Mouse (Mus musculus): ENCODE data around the gene Terb1.

Terb1 gene

DNA sequence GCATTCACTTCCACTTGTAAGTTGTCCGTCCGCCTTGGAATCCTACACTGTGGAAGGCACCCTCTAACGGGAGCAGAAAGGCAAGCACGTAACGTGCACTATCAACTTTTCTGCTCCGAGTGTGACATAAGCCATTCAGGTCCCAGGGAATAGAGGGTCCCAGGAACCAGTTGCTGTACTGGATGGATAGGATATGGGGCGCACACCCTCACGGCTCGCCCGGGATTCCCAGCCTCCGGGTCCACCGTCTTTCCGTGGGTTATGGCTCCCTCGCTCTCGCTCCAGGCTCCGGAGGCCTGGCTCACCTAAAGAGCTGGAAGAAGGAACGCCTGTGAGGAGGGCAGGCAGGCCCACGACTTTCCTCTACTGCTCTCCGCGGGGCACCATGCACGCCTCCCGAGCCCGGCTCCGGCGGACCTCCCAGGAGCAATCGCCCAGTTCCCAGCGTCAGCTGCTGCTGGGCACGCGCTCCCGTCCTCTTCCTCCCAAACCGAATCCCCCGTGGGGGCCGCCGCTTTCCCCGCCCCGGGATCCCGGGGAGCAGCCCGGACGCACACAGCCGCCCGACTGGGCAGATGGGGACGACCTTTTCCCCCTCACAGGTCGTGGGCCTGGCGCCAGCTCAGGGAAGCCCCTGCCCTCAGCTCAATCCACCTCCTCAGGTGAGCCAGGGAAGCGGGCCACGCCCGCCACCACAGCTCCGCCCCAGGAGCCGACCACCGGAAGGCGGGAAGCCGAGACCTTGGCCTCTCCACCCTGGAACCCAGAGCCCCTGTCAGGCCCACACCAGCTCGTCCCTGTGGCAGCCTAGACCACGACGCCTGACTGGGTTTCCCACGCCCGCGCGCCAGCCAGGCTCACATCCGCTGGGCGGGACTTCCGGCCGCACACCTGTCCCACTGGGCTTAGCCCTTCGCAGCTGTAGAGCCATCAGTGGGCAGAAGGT, at the start of gene Terb1:
TSS of gene Terb1 (minus strand) at position 850 of the 946 bp plus-strand sequence.
- DNase-seq = peak; percentile 21

DNA sequence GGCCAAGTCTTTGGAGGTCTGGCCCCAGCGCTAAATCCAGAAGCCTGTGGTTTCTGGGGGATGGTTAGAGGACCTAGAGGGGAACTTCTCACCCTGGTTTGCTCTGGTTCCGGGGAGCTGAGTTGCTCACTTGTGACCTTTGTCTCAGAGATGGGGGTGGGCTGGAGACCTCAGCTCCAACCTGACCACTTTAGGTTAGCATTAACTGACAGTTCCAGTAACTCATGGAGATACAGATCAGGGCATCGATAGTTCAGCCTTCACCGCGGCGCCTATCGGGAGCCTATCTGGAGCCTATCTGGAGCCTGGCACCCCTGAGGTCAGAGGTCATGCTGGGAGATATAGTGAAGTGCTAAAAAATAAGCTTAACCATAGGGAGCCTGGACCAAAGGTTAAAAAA, 47.5 kb upstream of the Terb1 start:
- no peak for DNase-seq

DNA sequence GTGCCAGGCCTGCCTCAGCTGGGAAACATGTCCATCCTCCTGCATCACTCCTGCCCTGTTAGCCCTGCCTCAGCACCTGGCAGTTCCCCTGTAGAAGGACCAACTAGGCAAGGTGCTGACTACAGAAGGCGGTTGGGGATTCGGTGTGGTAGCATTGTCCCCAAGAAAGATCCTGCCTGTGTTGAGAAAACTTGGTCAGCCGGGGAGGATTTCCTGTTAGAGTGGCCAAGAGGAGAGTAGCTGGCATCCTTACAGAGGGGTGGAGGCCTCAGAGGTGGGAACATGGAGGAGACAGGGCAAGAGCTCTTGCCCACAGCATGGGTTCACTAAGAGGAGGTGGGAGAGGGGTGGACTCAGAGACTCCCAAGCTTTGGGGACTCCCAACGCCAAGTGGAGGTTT, 45.5 kb upstream of the Terb1 start:
- DNase-seq = no peak

DNA sequence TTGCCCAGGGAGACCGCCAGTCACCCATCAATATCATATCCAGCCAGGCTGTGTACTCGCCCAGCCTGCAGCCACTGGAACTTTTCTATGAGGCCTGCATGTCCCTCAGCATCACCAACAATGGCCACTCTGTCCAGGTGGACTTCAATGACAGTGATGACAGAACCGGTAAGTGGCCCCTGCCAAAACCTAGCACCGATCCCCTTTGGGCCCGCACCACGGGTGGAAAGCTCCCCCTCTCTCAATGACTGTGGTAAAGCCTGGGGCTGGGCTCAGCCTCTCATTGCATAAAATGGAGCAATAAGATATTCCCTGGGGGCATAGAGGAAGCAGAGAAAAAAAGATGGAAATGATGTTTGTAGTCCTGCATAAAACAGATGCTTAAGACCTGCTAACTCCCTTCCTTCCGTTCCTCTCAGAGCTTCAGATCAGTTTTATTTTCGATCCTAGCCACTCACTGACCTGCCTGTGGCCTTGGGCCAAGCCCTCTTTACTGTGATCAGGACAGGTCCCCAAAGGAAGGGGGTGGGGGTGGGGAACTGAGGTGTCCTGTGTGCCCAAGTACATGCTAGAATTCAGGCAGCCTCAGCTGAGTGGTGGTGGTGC, 33.8 kb upstream of the Terb1 start:
- no peak for DNase-seq

DNA sequence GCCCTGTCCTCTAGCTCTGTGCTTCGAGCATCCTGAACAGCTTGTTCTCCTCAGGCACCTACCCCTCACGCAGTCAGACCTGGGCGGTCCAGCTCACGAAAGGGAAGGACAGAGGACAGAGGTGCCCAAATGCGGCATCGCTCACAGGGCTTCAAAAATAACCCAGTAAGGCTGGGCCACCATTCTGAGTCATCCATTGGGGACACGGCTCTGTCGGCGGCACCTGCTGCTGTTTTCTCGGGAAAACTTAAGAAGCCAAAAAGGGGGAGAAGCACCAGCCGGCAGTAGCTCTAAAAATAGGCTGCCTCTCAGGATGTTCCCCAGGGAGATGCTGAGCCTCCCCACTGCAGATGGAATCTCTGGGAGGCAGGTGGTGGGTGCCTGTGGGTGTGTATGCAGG, 32.5 kb upstream of the Terb1 start:
- peak; percentile 85 for DNase-seq

DNA sequence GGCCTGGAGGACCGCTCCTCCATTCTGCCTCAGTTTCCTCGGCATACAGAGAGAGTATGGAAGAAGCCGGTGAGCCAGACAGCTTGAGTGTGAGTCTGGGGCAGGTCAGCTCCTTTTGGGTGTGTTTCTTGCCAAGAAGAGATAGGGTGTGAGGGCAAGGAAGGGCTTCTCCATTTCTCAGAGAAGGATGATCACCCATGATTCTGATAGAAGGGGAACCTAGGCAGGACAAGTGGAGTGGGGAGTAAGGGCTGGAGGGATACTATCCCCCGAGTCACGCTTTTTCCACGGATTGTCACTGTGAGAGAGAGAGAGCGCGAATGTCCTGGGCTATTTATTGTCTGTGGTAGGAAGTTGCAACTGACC, 31.8 kb upstream of the Terb1 start:
- DNase-seq = no peak

DNA sequence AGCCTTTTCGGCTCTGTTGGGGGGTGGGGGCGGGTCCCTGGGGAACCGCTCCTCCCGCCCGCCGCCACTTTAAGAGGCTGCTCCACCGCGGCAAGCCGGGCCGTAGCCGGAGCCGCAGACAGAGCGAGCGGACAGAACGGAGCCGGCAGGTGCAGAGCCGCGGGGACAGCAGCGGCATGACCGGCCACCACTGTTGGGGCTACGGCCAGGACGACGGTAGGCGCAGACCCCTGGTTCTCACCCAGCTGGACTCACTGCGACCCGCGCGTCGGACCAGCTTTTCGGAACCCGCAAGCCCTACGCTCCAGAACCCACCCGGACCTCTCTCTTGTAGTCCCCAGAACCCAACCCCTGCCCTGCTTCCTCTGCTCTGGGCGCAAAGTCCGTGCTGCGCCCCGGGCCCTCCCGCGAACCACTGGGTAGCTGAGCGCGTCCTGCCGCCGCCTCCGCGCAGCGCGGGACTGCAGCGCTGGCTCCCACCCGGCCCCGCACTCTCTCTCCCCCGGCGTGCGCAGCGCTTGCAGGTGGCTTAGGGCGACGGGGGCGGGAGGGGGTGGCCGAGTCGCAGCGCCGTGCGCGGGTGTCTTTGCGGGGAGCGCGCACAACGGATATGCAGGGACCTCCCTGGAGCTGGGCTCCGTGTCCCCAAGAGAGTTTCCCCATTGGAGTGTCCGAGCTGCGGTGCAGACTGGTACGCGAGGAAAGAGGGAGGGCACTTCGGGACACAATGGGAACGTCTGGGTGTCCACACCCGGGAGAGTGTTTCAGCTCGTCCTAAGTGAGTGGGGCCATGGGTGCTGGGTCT, 31.2 kb upstream of the Terb1 start:
- peak; percentile 45 for DNase-seq

DNA sequence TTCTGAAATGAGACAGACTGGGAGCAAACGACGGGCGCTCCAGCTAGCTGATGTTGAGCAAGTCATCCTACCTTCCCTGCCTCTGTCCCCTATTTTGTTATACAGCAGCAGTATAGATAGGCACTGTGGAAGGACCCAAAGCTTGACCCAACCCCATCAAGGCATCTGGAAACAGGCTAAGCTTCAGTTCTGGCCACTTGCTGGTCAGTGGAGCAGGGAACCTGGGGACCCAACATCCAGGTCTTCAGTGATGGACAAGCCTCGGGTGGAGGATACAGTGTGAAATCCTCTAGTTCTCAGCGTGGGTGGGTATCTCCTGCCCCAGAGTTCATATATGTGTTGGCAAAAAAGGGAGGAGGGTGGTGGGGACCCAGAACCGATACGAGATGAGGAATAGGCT, 30.5 kb upstream of the Terb1 start:
- DNase-seq = no peak

DNA sequence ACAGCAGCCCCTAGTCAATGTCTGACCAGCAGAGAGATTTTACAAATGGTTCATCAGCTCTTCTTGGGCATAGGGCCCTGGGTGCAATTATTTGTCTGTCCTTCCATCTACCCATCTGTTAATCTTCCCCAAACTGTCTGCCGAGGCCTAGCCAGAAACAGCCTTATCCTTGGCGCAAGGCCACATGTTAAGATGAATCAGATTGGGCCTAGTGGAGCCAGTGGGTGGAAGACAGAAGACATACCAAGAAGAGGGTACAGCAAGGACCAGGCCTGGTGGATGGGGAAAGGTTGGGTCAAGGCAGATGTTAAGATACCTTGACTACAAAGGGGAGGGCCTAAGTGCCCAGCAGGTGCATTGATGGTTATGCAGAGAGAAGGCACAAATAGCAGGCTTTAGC, 29.9 kb upstream of the Terb1 start:
- DNase-seq = peak; percentile 42

DNA sequence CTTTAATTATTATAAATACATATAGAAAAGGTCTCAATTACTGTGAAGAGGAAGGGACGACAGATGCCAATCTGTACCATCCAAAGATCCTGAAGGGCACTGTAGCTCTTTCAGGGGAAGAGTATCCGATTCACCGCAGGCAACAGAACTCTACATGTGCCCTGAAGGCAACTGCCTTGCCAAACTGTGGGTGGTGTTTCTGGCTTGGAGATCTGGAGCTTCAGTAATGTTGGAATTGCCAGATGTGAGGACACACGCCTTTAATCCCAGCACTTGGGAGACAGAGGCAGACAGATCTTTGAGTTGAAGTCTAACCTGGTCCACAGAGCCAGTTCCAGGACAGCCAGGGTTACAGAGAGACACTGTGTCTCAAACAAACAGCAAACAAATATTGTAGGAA, 29.2 kb upstream of the Terb1 start:
- DNase-seq = no peak

DNA sequence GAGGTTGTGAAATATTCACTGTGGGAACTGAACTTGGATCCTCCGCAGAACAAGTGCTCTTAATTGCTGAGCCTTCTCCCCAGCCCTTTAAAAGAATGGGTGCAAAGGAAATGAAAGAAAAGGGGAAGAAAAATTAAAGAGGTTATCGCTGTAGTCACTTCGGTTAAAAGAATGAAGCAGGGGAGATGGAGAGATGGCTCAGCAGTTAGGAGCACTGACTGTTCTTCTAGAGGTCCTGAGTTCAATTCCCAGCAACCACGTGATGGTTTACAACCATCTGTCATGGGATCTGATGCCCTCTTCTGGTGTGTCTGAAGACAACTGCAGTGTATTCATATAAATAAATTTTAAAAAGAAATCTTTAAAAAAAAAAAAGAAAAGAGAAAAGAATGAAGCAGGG, 26.3 kb upstream of the Terb1 start:
- no peak for DNase-seq

DNA sequence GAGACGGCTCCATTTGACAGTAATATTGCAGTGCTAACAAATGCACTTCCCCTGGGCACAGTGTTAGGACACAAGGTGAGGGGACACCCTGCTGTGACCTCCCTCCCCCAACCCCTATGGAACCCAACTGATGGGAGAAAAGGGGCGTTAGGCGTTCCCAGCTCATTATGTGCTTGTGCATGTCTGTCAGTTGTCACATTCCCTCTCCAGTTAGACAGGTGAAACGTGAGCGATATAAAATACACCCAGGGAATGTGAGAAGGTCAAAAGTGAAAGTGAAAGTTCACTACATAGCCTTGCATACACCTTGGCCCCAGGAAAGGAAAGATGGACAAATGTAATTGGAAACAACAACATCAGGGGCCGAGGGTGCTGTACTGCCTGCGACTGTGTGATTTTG, 25.7 kb upstream of the Terb1 start:
- no peak for DNase-seq

DNA sequence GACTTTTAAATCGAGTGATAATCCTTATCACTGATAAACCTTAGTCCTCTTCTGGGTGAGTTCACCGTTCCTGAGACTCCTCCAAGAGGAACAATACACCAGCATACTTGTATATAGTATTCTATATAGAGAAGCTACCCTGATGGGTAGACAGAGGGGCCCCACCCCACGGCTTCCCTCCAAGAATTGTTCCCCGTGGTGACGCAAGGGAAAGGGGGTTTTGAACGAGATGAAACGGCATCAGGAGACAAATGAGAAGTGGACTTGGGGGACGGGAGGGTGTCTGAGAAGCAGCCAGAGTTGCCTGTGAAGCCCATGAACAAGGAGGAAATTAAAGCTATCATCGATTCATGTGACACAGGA, 25.1 kb upstream of the Terb1 start:
- no peak for DNase-seq

DNA sequence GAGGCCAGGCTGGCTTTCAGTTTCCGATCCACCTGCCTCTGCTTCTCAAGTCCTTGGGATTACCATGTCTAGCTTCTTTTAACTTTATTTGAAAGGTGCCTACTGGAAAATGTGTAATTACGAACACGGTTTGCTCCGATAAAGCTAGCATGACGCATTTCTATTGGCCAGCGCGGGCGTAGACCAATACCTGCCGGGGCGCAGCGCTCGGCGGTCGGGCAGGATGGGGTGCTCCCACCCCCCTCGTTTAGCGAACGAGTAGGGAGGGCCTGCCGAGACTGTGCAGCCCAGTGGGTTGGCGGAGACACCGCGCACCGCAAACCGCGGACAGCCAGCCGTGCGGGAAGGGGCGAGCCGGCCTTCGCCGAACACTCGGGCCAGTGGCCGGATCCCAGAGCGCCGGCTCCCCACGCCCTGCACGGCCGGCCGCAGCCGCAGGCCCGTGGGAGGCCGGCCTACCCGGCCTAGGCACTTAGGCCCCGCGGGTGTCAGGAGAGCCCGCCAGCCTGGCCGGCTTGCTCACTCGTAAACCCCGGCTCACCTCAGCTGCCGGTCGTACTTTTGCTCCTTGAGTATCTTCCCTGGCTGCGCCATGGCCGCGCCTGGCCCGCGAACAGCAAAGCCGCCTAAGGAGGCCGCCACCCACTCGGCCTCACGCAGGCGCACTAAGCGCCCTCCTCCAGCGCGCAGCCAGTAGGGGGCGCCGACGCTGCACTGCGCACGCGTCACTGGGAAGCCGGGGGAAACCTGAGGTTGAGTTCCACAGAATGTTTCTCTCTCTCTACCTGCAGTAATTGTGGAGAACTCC, 24.5 kb upstream of the Terb1 start, which contains the start of the genes Nae1 and Car7:
TSS of gene Nae1 (minus strand) at position 667 of the 808 bp plus-strand sequence.
TSS of gene Car7 (plus strand) at position 719 of the 808 bp plus-strand sequence.
- peak; percentile 91 for DNase-seq

DNA sequence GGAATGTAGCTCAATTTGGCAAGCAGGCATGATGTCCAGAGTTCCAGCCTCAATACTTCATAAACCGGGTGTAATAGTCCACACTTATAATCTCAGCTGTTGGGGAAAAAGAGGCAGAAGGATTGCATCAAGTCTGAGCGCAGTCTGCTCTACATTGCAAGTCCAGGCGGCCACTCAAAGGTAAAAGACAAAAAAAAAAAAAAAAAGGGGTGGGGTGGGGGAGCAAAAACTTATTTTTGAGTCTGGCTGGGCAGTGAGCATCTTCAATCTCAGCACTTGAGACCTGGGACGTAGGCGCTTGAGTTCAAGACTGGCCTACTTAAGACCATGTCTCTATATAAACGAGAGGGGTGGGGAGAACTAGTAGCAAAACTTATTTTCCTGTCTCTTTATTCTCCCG, 23.8 kb upstream of the Terb1 start:
- DNase-seq = no peak

DNA sequence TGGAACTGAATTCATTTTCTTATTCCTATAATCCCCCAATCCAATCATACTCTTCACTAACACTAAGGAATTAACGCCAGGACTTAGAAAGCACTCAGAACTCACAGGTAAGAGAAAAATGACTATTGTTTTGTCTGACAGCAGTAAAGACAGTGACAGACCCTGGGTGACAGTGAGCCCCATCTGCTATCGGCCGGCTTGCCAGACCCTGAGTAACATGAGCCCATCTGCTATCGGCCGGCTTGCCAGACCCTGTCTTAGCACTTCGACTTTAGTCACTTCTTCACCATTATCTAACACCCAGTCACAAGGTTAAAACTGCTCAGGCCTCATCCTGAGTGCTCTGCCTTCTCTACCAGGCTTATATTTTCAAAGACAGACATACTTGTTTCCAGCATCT, 20.0 kb upstream of the Terb1 start:
- DNase-seq = no peak

DNA sequence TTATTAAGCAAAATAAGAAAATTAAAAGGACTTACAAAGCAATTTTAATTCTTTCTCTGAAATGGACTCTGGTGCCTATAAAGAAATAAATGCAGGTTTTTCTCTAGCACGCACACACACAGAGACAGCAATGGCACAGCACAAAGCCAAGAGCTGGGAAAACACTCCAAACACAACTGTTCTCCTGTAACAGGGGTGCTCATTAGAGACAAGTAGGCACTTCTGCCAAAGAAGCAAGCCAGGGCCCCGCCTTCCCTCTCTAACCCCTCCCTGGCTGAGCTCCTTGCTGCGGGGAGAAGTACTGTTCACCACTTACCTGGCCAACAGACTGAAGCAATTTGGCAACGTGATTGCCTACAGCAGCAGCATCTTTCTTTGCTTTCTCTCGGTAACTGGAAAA, 8.2 kb upstream of the Terb1 start:
- DNase-seq = no peak

DNA sequence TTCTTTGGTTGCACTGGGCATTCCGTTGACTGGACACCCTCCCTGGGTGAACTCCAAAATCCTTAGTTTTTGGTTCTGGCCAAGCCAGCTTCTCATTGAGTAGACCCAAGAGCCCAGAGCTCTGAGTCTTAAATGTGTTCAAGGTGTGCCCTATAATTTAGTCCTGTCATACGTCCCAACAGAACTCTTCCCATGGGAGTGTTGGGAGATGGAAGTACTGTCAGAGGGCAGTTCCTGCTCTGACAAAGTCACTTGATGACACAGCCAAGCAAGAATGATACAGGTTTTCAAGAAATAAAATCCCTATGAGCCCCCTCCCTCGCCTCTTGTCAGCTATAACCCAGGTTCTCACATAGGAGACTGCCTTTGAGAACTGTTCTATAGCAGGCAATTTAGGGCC, 424 bp upstream of the Terb1 start:
- no peak for DNase-seq

DNA sequence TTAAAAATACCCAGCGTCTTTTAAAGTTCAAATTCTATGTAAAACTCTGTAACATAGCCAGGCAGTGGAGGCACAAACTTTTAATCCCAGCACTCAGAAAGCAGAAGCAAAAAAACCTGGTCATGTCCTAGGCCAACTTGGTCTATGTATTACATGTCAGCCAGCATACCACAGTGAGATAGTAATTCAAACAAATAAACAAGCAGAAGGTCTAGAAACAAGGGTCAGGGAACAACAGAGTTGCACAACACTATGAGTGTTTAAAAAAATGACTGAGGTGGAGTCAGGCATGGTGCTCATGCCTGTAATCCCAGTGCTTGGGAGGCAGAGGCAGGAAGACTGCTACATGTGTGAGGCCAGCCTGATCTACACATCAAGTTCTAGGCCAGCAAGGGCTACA, 30.6 kb downstream of the Terb1 start:
- DNase-seq = no peak

DNA sequence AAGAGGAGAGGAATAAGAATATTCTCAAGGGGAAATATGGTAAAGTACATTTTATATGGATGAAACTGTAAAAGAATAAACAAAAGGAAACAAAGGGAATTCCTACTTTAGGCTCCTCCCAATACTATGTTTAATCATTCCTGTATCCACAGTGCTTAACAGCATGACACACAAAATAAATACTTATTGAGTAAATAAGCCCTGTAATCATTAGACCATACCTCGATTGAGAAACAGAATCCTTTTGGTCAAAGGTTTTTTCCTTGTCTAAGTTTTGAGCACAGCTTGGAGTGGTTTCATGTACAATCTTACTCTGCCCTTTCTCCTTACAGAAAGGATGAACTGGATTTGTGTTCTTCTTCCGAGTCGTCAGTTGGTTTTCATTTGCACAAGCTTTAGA, 37.2 kb downstream of the Terb1 start:
- DNase-seq = no peak

DNA sequence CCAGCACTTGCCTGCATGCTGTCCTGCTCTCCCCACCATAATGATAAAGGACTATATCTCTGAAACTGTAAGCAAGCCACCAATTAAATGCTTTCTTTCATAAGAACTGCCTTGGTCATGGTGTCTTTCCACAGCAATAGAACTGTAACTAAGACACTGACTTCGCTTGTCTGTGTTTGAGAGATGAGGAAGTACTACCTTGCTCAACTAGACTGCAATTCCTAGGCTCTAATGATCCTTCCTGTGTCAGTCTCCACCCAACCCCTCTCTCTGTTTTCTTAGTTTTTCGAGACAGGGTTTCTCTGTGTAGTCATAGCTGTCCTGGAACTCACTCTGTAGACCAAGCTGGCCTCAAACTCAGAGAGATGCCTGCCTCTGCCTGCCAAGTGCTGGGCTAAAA, 42.2 kb downstream of the Terb1 start:
- DNase-seq = no peak

DNA sequence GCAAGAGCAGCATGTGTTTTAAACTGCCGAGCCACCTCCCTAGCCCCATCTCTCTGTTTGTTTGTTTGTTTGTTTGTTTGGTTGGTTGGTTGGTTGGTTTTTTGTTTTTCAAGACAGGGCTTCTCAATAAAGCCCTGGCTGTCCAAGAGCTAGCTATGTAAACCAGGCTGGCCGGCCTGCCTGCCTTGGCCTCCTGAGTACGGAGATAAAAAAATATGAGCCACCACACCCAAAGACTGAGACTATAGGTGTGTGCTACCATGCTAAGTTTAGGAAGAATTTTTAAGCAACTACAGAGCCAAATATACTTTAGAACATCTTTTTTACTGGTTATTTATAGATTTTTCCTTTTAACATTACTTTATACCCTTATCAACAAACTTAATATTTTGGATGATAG, 57.5 kb downstream of the Terb1 start:
- no peak for DNase-seq

DNA sequence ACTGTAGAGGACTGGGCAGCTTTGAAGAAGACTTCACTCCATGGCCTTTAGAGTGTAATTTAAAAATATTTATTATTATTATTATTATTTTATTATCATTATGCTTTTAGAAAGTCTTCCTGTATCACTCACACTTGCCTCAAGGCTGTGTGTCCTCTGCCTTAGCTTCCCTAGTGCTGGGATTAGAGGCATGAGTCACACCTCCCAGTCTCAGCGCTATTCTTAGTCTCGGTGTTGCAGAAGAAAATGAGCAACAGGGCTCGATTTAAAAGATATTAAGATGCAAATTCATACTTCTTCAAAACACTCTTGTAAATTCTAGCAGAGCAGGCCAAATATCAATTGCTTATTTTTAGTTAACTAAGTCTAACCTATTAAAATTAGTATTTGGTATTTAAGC, 60.9 kb downstream of the Terb1 start:
- no peak for DNase-seq

All from layer of hippocampus, adult 9-11 months (tissue).